Mouse (Mus musculus): ENCODE results near the gene Hebp1.

Hebp1 gene

DNA sequence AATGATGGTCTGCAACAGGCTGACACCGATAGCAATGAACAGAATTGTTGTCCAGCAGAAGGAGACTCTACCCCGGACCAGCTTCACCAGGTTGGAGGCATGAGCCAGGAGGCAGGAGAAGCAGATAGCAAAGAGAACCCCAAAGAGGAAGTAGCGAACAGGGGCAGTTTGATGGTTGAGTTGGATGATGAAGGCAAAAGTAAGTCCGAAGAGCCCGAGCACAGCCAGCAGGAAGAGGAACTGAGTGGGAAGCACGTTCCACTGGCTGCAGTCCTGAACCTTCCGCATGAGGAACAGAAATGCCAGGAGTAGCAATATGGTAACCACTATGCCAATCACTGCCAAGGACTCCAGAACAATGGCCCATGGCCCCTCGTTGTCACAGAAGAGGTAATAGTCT, 81.3 kb downstream of the Hebp1 start:
- no peak for DNase-seq (ENCODE audit: low spot score in 2 of 2)

DNA sequence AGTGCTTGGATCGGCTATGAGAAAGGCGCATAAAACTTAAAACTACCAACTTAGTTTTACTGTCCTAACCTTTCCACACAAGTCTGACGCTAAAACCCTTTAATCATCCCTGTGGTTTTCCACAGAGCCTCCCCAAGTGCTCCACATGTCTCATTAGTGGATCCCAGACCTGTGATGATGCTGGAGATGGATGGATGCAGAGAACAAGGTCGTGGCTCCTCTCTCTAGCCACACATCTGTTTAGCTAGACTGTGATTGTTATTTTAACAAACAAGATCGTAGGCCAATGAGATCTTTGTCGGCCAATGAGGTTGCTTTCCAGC, 84.7 kb downstream of the Hebp1 start:
- no peak for DNase-seq (ENCODE audit: low spot score in 2 of 2)

DNA sequence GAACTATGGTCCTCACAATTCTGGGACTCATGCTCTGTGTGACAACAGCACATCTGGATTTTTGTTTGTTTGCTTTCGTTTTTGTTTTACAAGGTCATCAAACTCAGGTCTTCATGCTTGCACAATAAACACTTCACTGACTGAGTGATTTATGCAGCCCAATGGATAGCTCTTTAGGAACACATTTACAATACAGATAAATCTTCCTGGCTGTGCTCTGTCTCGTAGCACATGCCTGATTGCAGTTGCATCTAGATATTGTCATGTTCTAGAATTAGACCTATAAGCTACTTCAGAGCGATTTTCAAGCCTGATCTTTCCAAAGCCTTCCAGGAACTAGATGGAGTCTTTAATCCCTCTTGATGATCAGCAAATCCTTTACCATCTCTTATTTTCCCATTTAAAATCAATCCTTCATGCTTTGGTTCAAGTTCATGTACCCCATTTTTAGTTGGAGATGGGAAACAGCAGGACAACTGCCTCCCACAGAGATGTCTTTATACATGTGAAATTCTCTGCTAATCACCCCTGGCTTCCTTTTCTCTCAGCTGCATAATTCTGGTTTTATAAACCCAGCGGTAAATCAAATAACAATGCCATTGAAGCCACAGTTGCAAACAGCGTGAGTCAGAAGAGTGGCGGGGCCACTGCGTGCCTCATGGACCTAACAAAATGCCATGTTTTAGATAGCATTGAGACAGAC, 85.3 kb downstream of the Hebp1 start:
- DNase-seq (ENCODE audit: low spot score in 2 of 2) = no peak

DNA sequence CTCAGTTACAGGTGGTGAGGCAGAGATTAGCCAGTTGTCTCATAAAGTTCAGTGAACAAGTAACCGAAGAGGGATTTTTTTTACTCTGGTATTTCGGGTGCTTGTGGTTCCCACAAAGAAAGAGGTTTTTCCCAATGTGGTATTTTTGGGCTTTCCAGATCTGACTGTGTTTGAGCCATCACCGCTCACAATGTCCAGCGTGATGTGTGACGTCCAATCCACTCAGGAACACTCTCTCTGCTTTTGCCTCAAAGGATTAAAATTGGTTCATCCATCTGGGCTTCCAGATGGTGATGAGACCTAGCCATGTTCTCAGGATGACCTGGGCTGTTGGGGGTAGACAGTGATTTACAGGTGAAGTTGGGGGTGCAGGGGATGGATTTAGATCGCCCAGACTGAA, 90.8 kb downstream of the Hebp1 start:
- peak in 1 of 2 experiments; percentile 28 for DNase-seq (ENCODE audit: low spot score in 2 of 2)

DNA sequence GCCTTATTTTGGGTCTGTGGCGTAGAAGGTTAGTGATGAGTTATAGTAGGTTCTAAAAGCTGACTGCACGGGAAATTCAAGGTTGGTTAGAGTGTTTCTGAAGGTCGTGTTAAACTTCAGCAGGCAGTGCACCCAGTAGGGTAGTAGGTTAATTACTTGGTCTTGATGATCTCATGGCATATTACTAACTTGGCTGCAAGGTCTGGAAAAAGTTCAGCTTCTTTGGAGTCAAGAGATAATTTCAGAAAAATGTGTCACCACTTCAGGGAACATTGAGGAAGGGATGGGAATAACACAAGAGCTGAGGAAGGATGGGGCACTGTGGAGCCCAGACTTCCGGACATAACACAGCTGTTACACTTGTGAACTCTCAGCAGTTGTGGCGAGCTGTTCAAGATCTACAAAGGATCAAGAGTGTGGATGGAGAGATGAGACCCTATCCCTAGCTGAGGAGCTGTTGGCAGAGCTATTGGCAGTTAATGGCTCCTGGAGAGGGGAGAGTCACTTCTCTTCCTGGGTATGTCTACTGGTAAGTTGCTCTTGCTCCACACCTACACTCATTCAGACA, 95.0 kb downstream of the Hebp1 start:
- DNase-seq (ENCODE audit: low spot score in 2 of 2) = no peak

DNA sequence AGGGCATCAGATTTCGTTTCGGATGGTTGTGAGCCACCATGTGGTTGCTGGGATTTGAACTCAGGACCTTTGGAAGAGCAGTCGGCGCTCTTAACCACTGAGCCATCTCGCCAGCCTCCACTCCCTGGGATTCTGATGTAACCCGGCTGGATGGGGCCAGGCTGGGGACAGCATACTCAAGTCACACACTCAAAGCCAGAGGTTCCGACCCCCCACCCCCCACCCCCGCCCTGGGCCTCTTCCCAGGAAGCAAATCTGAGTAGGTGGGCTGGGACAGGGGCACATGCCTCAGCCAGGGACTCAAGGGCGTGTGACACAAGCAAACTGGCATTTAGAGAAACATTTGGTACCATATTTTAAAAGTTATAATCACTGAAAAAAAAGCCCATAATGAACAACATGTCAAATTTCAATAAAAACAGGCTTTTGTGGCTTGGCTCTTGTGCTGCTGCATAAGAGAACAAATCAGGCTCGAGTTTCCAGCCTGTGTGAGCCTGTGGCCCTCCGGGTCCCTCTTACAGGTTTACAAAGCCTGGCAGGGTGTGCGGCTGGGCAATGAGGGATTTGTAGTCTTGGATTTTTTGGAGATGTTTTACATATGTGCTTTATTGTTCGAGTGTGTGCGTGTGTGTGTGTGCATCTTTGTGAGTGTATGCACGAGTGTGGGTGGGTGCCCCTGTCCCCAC, 96.9 kb downstream of the Hebp1 start:
- no peak for DNase-seq (ENCODE audit: low spot score in 2 of 2)

DNA sequence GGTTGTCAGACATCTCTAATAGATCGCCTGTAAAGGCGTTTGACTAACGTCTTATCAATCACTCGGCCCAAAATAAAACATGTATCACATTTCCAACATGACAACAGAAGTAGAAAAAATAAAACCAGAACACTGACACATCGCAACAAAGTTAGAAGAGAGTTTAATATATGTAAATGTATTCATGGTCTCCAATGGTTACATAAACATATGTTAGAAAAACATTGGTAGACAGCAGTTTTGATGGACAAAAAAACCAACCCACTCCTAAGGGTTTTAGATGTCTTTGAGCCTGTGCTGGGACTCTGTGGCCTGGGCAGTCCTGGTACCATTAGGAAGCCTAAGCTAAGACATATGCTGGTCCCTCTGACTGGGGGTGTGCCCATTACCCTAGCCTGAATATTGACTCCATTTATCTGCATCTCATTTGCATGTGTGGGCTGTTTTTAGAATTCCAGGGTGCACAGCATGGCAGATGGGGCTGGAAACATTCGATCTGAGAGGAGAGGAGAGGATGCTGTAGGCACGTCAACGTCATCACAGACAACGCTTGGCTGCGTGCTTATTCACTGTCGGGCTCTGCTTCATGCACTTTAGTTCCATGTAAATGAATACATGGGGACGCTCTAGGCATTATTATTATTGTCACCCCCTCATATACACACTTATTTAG, 104.9 kb downstream of the Hebp1 start:
- DNase-seq (ENCODE audit: low spot score in 2 of 2) = peak; percentile 67 to 68

DNA sequence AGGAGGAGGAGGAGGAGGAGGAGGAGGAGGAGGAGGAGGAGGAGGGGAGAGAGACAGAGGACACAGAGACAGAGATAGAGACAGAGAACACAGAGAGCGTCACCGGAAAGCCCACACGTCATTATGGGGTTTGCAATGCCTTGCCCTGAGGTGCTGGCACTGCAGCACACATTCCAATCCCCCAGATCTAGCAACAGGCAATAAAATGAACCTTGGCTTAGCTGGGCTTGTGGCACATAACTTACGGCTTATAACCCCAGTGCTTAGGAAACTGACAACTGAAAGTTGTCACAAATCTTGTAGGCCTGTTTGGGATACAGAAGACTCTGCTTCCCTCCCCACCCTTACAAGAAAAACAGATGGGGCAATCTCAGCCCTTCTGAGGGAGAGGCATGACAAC, 107.2 kb downstream of the Hebp1 start:
- no peak for DNase-seq (ENCODE audit: low spot score in 2 of 2)

DNA sequence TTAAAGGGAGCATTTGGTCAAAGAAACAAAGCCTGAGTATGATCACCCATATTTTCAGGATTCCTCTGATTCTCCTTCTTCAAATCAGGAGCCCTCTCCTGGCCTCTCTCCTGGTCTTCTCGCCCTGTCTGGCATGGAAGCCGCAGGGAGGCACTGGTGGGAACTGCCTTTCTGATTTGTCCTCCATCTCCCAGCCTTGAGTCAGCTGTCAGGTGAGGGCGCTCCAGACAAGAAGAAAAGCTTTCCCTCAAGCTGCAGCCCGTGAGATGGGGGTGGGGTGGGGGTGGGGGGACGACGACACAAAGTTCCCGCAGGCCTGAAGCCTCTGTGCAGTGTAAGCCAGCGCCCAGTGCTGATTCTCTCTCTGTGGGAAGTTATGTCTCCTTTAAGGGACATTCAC, 108.0 kb downstream of the Hebp1 start:
- DNase-seq (ENCODE audit: low spot score in 2 of 2) = peak; percentile 37 to 46

DNA sequence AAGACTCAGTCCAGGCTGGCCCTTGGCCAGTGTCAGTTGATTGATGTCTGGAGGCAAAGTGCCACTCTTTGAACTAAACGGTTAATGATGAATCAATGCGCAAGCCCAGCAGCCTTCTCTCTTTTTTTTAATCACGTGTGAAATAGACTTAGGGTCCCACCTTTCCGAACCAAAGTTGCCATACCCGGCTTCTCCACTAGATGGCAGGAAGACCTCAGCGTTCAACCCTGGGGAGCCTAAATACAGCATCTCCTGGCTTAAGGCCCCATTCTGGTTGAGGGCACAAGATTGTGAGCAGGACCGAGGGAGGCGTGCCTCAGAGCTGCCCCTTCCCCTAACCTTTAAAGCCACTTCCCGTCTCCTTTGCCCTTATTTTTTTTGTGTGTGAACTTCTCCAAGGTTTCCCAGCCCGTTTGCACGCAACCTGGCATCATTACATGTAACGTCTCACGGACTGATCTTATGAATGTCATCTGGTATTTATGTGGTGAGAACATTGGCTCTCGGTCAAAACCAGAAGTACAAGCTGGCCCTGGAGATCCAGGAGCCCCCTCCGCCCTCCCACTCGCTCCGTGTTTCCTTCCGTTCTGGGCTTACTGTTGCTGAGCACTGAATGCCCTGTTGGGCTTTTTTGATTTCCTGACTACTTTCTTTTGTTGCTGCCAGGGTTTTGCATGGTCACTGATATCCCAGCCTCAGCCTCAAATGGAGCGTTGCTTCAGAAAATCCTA, 109.9 kb downstream of the Hebp1 start:
- peak; percentile 86 to 91 for DNase-seq (ENCODE audit: low spot score in 2 of 2)
